Mouse (Mus musculus) heart, embryonic 14.5 days (tissue): Measurements from ENCODE around the gene Bub1b. TPM values are rescaled to one million over a fixed set of nuclear protein-coding genes. Genes with fewer than 3 reads are reported as not detected.

Experiments used
- ATAC-seq: fragments of 200-750 bp; cut with Nextera tagmentation; 2 replicates; pipeline ENCODE4 v1.8.0; 2017; ENCODE audit warnings: low read depth, moderate TSS enrichment; ENCODE audit not compliant: insufficient number of reproducible peaks, insufficient read depth, low FRiP score
- H3K27ac ChIP-seq, 2 experiments: fragments of 200-500 bp in 1 of 2; fragments of 300-500 bp in 1 of 2; sonication (generic) in 1 of 2; replicated peaks in 1 of 2; 2 replicates each; pipeline ENCODE4 v1.5.1; 2012 to 2014; ENCODE audit warnings: low read depth in 2 of 2, low read length in 2 of 2, control low read depth in 1 of 2, mild to moderate bottlenecking in 1 of 2, mixed read lengths in 1 of 2; ENCODE audit not compliant: control insufficient read depth in 1 of 2, insufficient read depth in 1 of 2
- H3K27me3 ChIP-seq: fragments of 300-500 bp; sonication (generic); 2 replicates; pipeline ENCODE4 v1.6.1; 2014; ENCODE audit warnings: mild to moderate bottlenecking, low read length, control low read depth; ENCODE audit not compliant: control insufficient read depth, insufficient read depth
- H3K36me3 ChIP-seq: fragments of 300-500 bp; sonication (generic); 2 replicates; pipeline ENCODE4 v1.6.1; 2014; ENCODE audit warnings: mild to moderate bottlenecking, control low read depth, low read length, mixed read lengths; ENCODE audit not compliant: control insufficient read depth, insufficient read depth
- H3K4me1 ChIP-seq, 2 experiments: fragments of 200-500 bp in 1 of 2; fragments of 300-500 bp in 1 of 2; sonication (generic) in 1 of 2; 2 replicates each; pipeline ENCODE4 v1.6.1; 2012 to 2014; ENCODE audit warnings: low read length in 2 of 2, control low read depth in 1 of 2, mixed read lengths in 1 of 2; ENCODE audit not compliant: control insufficient read depth in 2 of 2, insufficient read depth in 2 of 2
- H3K4me2 ChIP-seq: fragments of 300-500 bp; sonication (generic); 2 replicates; pipeline ENCODE4 v1.6.1; 2014; ENCODE audit warnings: mild to moderate bottlenecking, low read length
- H3K4me3 ChIP-seq, 2 experiments: fragments of 200-500 bp in 1 of 2; fragments of 300-500 bp in 1 of 2; sonication (generic) in 1 of 2; 2 replicates each; pipeline ENCODE4 v1.5.1; 2012 to 2014; ENCODE audit warnings: low read length in 2 of 2, mild to moderate bottlenecking in 2 of 2, control low read depth in 1 of 2, low read depth in 1 of 2, moderate library complexity in 1 of 2; ENCODE audit not compliant: control insufficient read depth in 1 of 2, insufficient read depth in 1 of 2
- H3K9ac ChIP-seq: fragments of 300-500 bp; sonication (generic); 2 replicates; pipeline ENCODE4 v1.6.1; 2014; ENCODE audit warnings: mild to moderate bottlenecking, low read length
- H3K9me3 ChIP-seq: fragments of 300-500 bp; sonication (generic); 2 replicates; pipeline ENCODE4 v1.6.1; 2016; ENCODE audit warnings: low read length, control low read depth; ENCODE audit not compliant: control insufficient read depth
- WGBS: fragments of 180-500 bp; shearing (Covaris S2); extraction: QIAGEN DNeasy Blood & Tissue Kit; methylation state at CpG from one replicate; pipeline ENCODE4 v1.1.7; 2014; 5-methylcytosine and 5-hydroxymethylcytosine counted together
- polyA plus RNA-seq: library from polyadenylated mRNA; unstranded; fragments of >200 nt; fragmentation: Nextera tagmentation; extraction: Ambion mirVana; gene quantifications from 2 replicates; pipeline ENCODE4 v1.2.1, GENCODE M21; 2014

Gene Bub1b
- polyA plus RNA-seq, 1 experiment from 2014 or later = 67.1 TPM

GRCm38 (mm10) chr2:118562015-118562414, 36.0 kb upstream of the Bub1b start:
- no peak overlapping the region for H3K27ac ChIP-seq
- H3K4me2 ChIP-seq = no peak overlapping the region
- no peaks in the 10 kb centered on the region for H3K27me3 ChIP-seq
- no peak; the same call in 1 of the 2 replicates for ATAC-seq
- H3K9ac ChIP-seq = no peak overlapping the region
- H3K9me3 ChIP-seq = no peaks in the 10 kb centered on the region
- no peak overlapping the region for H3K4me3 ChIP-seq
- H3K36me3 ChIP-seq = no peaks in the 10 kb centered on the region
- no peaks in the 10 kb centered on the region for H3K4me1 ChIP-seq
- 78% methylated on average over 4 of the region's 4 CpGs for WGBS

GRCm38 (mm10) chr2:118562431-118562830, 35.6 kb upstream of the Bub1b start:
- 87% methylated on average over 3 of the region's 3 CpGs for WGBS

GRCm38 (mm10) chr2:118567179-118567578, 30.8 kb upstream of the Bub1b start:
- Histone ChIP-seq H3K9me3 (no peaks in the 10 kb centered on the region), H3K4me1 (no peaks in the 10 kb centered on the region), H3K27ac (no peak overlapping the region), H3K9ac (no peak overlapping the region), H3K4me3 (no peak overlapping the region), H3K4me2 (no peak overlapping the region), H3K27me3 (no peaks in the 10 kb centered on the region), H3K36me3 (no peaks in the 10 kb centered on the region)
- no peak for ATAC-seq
- WGBS = 82% methylated on average over 8 of the region's 8 CpGs

More at GRCm38 (mm10) chr2:118562431-118562830, 35.6 kb upstream of the Bub1b start:
- Histone ChIP-seq H3K4me1 (no peaks in the 10 kb centered on the region), H3K36me3 (no peaks in the 10 kb centered on the region), H3K27me3 (no peaks in the 10 kb centered on the region), H3K4me3 (no peak overlapping the region), H3K9me3 (no peaks in the 10 kb centered on the region), H3K4me2 (no peak overlapping the region), H3K27ac (no peak overlapping the region), H3K9ac (no peak overlapping the region)
- ATAC-seq = no peak

- Histone ChIP-seq H3K4me1 (no peaks in the 10 kb centered on the region), H3K27me3 (no peaks in the 10 kb centered on the region), H3K9me3 (no peaks in the 10 kb centered on the region), H3K36me3 (no peaks in the 10 kb centered on the region), H3K4me2 (no peak overlapping the region), H3K9ac (no peak overlapping the region), H3K4me3 (no peak overlapping the region), H3K27ac (no peak overlapping the region)
- no peak for ATAC-seq
- WGBS = 67% methylated on average over 2 of the region's 2 CpGs
Measured at GRCm38 (mm10) chr2:118570939-118571338, 27.1 kb upstream of the Bub1b start.

- H3K4me3 ChIP-seq = no peak overlapping the region
- H3K9me3 ChIP-seq = no peaks in the 10 kb centered on the region
- no peaks in the 10 kb centered on the region for H3K27me3 ChIP-seq
- H3K27ac ChIP-seq = no peak overlapping the region
- WGBS = 67% methylated on average over 9 of the region's 9 CpGs
- H3K9ac ChIP-seq = no peak overlapping the region
- H3K36me3 ChIP-seq = no peaks in the 10 kb centered on the region
- H3K4me1 ChIP-seq = no peaks in the 10 kb centered on the region
- no peak overlapping the region for H3K4me2 ChIP-seq
- ATAC-seq = no peak
Measured at GRCm38 (mm10) chr2:118572183-118572836, 25.7 kb upstream of the Bub1b start.

- H3K9ac ChIP-seq = no peak overlapping the region
Measured at GRCm38 (mm10) chr2:118573135-118573534, 24.9 kb upstream of the Bub1b start.

GRCm38 (mm10) chr2:118586013-118586412, 12.0 kb upstream of the Bub1b start:
- no peak overlapping the region for H3K27ac ChIP-seq
- no peaks in the 10 kb centered on the region for H3K36me3 ChIP-seq
- no peak for ATAC-seq

More at GRCm38 (mm10) chr2:118573135-118573534, 24.9 kb upstream of the Bub1b start:
- no peak overlapping the region for H3K4me2 ChIP-seq
- no peak overlapping the region for H3K4me3 ChIP-seq
- H3K9me3 ChIP-seq = no peaks in the 10 kb centered on the region
- no peaks in the 10 kb centered on the region for H3K4me1 ChIP-seq
- no peak for ATAC-seq
- WGBS = 65% methylated on average over 3 of the region's 3 CpGs
- no peak overlapping the region for H3K27ac ChIP-seq
- no peaks in the 10 kb centered on the region for H3K36me3 ChIP-seq
- H3K27me3 ChIP-seq = no peaks in the 10 kb centered on the region

GRCm38 (mm10) chr2:118587686-118588085, 10.3 kb upstream of the Bub1b start:
- no peak overlapping the region for H3K4me3 ChIP-seq
- H3K27ac ChIP-seq = no peak overlapping the region
- H3K9me3 ChIP-seq = no peaks in the 10 kb centered on the region
- no peaks in the 10 kb centered on the region for H3K27me3 ChIP-seq
- no peak overlapping the region for H3K4me2 ChIP-seq
- 70% methylated on average over 3 of the region's 3 CpGs for WGBS
- H3K9ac ChIP-seq = no peak overlapping the region
- H3K36me3 ChIP-seq = no peaks in the 10 kb centered on the region
- no peak for ATAC-seq
- no peaks in the 10 kb centered on the region for H3K4me1 ChIP-seq

More at GRCm38 (mm10) chr2:118586013-118586412, 12.0 kb upstream of the Bub1b start:
- Histone ChIP-seq H3K9me3 (no peaks in the 10 kb centered on the region), H3K9ac (no peak overlapping the region), H3K4me3 (no peak overlapping the region), H3K4me1 (no peaks in the 10 kb centered on the region), H3K27me3 (no peaks in the 10 kb centered on the region), H3K4me2 (no peak overlapping the region)
- 76% methylated on average over 5 of the region's 5 CpGs for WGBS
